Mouse (Mus musculus) mature B cell (primary cell): ENCODE measurements around the gene H2al2c.
"Not testable (repeated sequence)": the region's sequence is repeated elsewhere in the genome, so short reads cannot be mapped to it uniquely, and the experiment has no call there.

Source experiments
- in situ Hi-C: fragments of 300-500 bp; cut with MboI; formaldehyde crosslinking; loops from 2 replicates; pipeline ENCODE4 v1.14.3; 2019

H2al2c gene

GRCm38 (mm10) chrY:2598799-2599198 is at the start of gene H2al2c:
H2al2c (plus strand) TSS chrY:2599099.
- in situ Hi-C loops = not testable (repeated sequence)
